Mouse (Mus musculus) forebrain, embryonic 16.5 days (tissue): ENCODE data around the gene Uap1. TPM values are rescaled to one million over a fixed set of nuclear protein-coding genes. Genes with fewer than 3 reads are reported as not detected.

Experiments used
- ATAC-seq: fragments of 200-750 bp; cut with Nextera tagmentation; 2 replicates; pipeline ENCODE4 v1.8.0; 2017; ENCODE audit warnings: mild to moderate bottlenecking, moderate library complexity
- H3K27ac ChIP-seq: fragments of 300-500 bp; sonication (generic); 2 replicates; pipeline ENCODE4 v1.5.1; 2014; ENCODE audit warnings: low read length, control low read depth
- H3K27me3 ChIP-seq: fragments of 300-500 bp; sonication (generic); replicated peaks from 2 replicates; pipeline ENCODE4 v1.6.1; 2014; ENCODE audit warnings: low read length; ENCODE audit not compliant: control insufficient read depth, insufficient read depth
- H3K36me3 ChIP-seq: fragments of 300-500 bp; sonication (generic); 2 replicates; pipeline ENCODE4 v1.6.1; 2014; ENCODE audit not compliant: control insufficient read depth, insufficient read depth
- H3K4me1 ChIP-seq: fragments of 300-500 bp; sonication (generic); replicated peaks from 2 replicates; pipeline ENCODE4 v1.6.1; 2014; ENCODE audit warnings: low read length; ENCODE audit not compliant: control insufficient read depth, insufficient read depth
- H3K4me2 ChIP-seq: fragments of 300-500 bp; sonication (generic); 2 replicates; pipeline ENCODE4 v1.6.1; 2014; ENCODE audit warnings: mild to moderate bottlenecking, low read length, control low read depth
- H3K4me3 ChIP-seq: fragments of 300-500 bp; sonication (generic); replicated peaks from 2 replicates; pipeline ENCODE4 v1.5.1; 2014; ENCODE audit warnings: mild to moderate bottlenecking, low read length, control low read depth
- H3K9ac ChIP-seq: fragments of 300-500 bp; sonication (generic); replicated peaks from 2 replicates; pipeline ENCODE4 v1.6.1; 2014; ENCODE audit warnings: low read depth, low read length, control low read depth
- H3K9me3 ChIP-seq: fragments of 300-500 bp; sonication (generic); 2 replicates; pipeline ENCODE4 v1.6.1; 2016; ENCODE audit warnings: low read length; ENCODE audit not compliant: control insufficient read depth
- WGBS: fragments of 180-500 bp; shearing (Covaris S2); extraction: QIAGEN DNeasy Blood & Tissue Kit; methylation state at CpG from one replicate; pipeline ENCODE4 v1.1.7; 2014; 5-methylcytosine and 5-hydroxymethylcytosine counted together
- polyA plus RNA-seq: library from polyadenylated mRNA; unstranded; fragments of >200 nt; fragmentation: Nextera tagmentation; extraction: Ambion mirVana; gene quantifications from 2 replicates; pipeline ENCODE4 v1.2.1, GENCODE M21; 2015

The Uap1 gene
- polyA plus RNA-seq, 1 experiment from 2014 or later: 56.6 TPM

DNA sequence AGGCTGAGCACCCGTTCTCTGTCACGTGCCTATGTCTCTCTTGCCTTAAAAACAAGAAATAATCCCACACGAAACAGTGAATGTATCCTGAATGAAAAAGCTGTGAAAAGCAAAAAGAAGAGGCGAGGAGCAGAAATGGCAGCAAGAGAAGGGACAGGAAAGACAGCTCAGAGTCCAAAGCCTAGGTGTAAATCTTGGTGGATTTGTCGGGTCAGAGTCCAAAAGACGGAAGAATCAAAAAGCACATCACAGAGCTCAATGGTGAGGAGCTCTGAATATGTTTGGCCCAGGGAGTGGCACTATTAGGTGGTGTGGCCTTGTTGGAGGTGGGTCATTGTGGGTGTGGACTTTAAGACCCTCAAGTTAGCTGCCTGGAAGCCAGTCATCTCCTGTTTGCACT is 31.6 kb upstream of the Uap1 start:
- Histone ChIP-seq H3K27me3 (no peaks in the 10 kb centered on the region), H3K9me3 (no peaks in the 10 kb centered on the region), H3K4me2 (no peak overlapping the region), H3K9ac (no peak overlapping the region), H3K36me3 (peaks cover 24% of the 10 kb centered on the region), H3K27ac (no peak overlapping the region), H3K4me3 (no peak overlapping the region), H3K4me1 (no peaks in the 10 kb centered on the region)
- WGBS: 95% methylated on average over 6 of the region's 6 CpGs
- no peak for ATAC-seq

DNA sequence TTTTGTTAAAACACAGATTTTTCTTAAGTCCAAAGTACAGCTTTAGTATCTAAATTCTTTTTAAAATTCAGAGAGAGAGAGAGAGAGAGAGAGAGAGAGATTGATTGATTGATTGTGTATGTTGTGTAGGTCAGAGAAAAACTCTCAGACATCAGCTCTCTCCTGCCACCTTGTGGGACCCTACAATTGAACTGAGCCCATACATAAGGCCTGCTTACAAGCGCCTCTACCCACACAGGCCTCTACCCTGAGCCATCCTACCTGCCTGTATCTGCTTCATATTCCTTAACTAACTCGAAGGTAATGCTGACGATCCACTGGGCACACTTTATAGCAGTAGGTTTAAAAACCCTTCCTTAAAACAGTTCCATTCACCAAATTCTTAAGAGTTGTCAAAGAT is 25.6 kb upstream of the Uap1 start:
- Histone ChIP-seq H3K9ac (no peak overlapping the region), H3K36me3 (peaks cover 29% of the 10 kb centered on the region), H3K4me3 (no peak overlapping the region), H3K27ac (no peak overlapping the region), H3K4me2 (no peak overlapping the region), H3K4me1 (no peaks in the 10 kb centered on the region), H3K27me3 (no peaks in the 10 kb centered on the region), H3K9me3 (no peaks in the 10 kb centered on the region)
- ATAC-seq: no peak
- 74% methylated on average over 3 of the region's 3 CpGs for WGBS

DNA sequence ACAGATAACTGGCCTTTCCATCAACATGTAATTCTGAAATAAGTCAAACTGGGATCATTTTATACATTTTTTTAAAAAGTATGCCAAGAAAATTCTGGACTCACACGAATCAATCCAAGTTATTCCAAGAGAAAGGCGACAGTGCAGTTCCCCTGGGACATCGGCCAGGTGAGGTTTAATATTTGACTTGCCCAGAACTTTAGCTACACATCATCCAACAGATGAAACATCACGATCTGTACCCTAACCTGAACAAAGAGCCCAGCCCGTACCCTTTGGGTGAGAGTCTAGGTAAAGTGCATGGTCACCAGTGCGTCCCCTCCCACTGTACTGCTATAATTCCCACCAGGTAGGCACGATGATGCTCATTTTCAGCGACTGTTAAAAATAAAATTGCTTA is 21.5 kb upstream of the Uap1 start:
- Histone ChIP-seq H3K27me3 (no peaks in the 10 kb centered on the region), H3K27ac (no peak overlapping the region), H3K9ac (no peak overlapping the region), H3K4me3 (no peak overlapping the region), H3K36me3 (peaks cover 35% of the 10 kb centered on the region), H3K9me3 (no peaks in the 10 kb centered on the region), H3K4me2 (no peak overlapping the region), H3K4me1 (no peaks in the 10 kb centered on the region)
- no peak for ATAC-seq
- WGBS: 96% methylated on average over 8 of the region's 8 CpGs

DNA sequence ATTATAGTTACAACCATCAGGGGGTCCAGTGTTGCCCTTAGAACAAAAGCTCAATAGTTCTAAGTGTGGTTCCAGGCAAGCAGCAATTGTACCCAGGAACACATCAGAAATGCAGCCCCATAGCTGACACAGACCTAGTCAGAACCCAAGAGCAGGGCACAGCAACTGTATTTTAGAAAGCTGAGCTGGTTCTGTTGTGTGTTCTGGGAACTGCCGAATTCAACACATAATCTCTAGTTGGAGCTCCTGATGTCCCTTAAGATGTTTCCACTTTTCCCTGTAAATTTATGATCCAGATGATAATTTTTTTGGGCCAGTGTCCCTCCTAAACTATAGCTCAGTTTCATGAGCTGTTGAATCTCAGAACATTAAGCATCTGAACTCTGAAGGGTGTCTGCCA is 17.2 kb upstream of the Uap1 start:
- Histone ChIP-seq H3K36me3 (peaks cover 13% of the 10 kb centered on the region; the same call in 1 of the 2 replicates), H3K27ac (no peak overlapping the region), H3K4me2 (no peak overlapping the region), H3K9me3 (no peaks in the 10 kb centered on the region), H3K9ac (no peak overlapping the region), H3K27me3 (no peaks in the 10 kb centered on the region), H3K4me1 (no peaks in the 10 kb centered on the region), H3K4me3 (no peak overlapping the region)
- ATAC-seq: no peak
- WGBS: 100% methylated on average over 1 of the region's 1 CpGs

DNA sequence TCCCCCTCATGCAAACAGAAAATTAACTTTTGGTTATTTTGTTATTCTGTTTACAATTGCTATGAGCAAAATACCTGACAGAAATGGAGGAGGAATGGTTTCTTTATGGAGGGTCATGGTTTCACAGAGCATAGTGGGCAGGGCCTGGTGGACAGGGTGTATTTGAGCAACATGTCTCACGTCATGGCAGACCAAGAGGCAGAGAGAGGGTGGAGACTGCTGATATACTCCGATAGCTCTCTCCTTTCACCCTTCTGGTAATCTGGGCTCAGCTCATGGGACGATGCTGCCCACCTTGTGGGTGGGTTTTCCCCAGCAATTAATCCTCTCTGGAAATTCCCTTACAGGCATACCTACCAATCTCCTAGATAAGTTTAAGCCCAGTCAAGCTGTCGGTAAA is 15.5 kb upstream of the Uap1 start:
- H3K4me3 ChIP-seq: no peak overlapping the region
- H3K36me3 ChIP-seq: peaks cover 8% of the 10 kb centered on the region; the same call in 1 of the 2 replicates
- no peak overlapping the region for H3K9ac ChIP-seq
- no peaks in the 10 kb centered on the region for H3K27me3 ChIP-seq
- no peaks in the 10 kb centered on the region for H3K4me1 ChIP-seq
- no peak overlapping the region for H3K27ac ChIP-seq
- no peak overlapping the region for H3K4me2 ChIP-seq
- no peak for ATAC-seq
- WGBS: 82% methylated on average over 4 of the region's 4 CpGs
- H3K9me3 ChIP-seq: no peaks in the 10 kb centered on the region

DNA sequence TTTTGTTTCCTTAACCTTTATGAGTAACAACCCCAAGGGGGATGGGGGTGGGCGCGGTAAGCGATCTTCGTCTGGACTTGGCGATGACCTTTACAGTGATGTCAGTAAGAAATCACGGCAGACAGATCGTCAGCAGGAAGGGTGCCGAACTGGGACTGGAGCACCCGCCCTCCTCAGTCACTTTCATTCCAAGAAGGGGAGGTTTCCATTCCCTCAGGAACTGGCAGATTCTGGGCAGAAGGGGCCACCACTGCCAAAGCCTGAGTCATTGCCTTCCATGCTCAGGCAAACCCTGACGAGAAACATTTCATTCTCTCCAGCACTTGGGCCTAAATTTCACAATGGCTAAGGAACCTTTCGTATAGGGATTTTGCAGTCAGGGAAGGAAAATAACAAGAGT is 13.8 kb upstream of the Uap1 start:
- Histone ChIP-seq H3K9ac (no peak overlapping the region), H3K4me1 (no peaks in the 10 kb centered on the region), H3K9me3 (no peaks in the 10 kb centered on the region), H3K4me3 (no peak overlapping the region), H3K36me3 (peaks cover 6% of the 10 kb centered on the region; the same call in 1 of the 2 replicates), H3K27me3 (no peaks in the 10 kb centered on the region), H3K4me2 (no peak overlapping the region), H3K27ac (no peak overlapping the region)
- WGBS: 76% methylated on average over 11 of the region's 11 CpGs
- no peak for ATAC-seq

DNA sequence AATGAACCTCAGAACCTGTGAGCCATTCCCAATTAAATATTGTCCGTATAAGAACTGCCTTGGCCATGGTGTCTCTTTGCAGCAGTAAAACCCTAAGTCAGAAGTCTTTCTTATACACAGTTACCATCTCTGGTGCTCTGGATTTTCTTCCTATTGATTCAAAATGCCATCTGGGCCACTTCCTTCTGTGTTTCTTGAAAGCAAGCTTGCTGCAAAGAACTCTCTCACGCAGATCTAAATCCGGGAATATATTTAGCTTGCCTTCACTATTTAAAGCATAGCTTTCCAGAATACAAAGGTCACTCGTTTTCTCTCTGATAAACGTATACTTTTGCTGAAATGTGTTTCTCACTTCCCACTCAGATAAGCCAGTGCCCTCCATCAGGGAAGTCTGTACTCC is 11.8 kb upstream of the Uap1 start:
- ATAC-seq: no peak

DNA sequence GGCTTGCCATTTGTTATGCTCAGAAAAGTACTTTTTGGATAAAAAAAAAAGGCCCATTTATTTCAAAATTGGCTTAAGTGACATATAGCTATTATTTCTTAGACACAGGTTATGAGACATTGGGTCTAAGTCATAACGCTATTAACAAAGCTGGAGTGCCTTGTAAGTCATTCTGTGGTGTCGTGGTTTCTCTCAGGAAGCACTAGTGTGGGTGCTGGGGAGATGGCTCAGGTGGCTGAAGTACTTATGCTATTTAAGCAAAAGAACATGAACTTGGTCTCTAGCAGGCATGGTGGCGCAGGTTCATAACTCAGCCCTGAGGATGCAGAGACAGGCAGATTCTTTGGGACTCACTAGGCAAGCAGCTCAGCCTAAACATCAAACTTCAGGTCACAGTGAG is 10.4 kb upstream of the Uap1 start:
- H3K4me3 ChIP-seq: no peak overlapping the region
- H3K9ac ChIP-seq: no peak overlapping the region
- no peaks in the 10 kb centered on the region for H3K27me3 ChIP-seq
- H3K27ac ChIP-seq: no peak overlapping the region
- no peak overlapping the region for H3K4me2 ChIP-seq
- no peak for ATAC-seq
- no peaks in the 10 kb centered on the region for H3K9me3 ChIP-seq
- no peaks in the 10 kb centered on the region for H3K36me3 ChIP-seq
- no peaks in the 10 kb centered on the region for H3K4me1 ChIP-seq
- WGBS: 93% methylated on average over 3 of the region's 3 CpGs

More for the DNA sequence above, 11.8 kb upstream of the Uap1 start:
- Histone ChIP-seq H3K4me3 (no peak overlapping the region), H3K27ac (no peak overlapping the region), H3K4me2 (no peak overlapping the region), H3K36me3 (no peaks in the 10 kb centered on the region), H3K4me1 (no peaks in the 10 kb centered on the region), H3K9me3 (no peaks in the 10 kb centered on the region), H3K27me3 (no peaks in the 10 kb centered on the region), H3K9ac (no peak overlapping the region)
- WGBS: 84% methylated on average over 5 of the region's 5 CpGs

DNA sequence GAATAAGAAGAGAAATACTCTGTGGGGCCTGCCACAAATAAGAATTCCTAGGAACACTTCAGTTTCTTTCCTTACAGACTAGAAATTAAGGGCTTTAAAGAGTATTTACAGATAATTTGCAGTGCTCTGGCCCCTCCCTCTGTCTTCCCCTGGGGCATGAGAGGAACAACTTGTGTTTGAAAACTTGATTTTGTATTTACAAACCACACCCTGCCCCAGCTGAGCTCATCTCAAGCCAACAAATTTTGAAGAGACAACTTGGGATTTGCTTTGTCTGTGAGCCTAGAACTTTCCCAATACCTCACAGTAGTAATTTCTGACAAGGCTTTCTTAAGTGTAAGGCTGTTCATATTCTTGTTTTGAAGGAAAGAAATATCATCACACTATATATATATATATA is 7.9 kb upstream of the Uap1 start:
- no peak overlapping the region for H3K4me3 ChIP-seq
- no peaks in the 10 kb centered on the region for H3K27me3 ChIP-seq
- H3K9me3 ChIP-seq: no peaks in the 10 kb centered on the region
- ATAC-seq: no peak
- H3K36me3 ChIP-seq: no peaks in the 10 kb centered on the region
- H3K4me2 ChIP-seq: no peak overlapping the region
- no peak overlapping the region for H3K27ac ChIP-seq
- H3K4me1 ChIP-seq: no peaks in the 10 kb centered on the region
- no peak overlapping the region for H3K9ac ChIP-seq

DNA sequence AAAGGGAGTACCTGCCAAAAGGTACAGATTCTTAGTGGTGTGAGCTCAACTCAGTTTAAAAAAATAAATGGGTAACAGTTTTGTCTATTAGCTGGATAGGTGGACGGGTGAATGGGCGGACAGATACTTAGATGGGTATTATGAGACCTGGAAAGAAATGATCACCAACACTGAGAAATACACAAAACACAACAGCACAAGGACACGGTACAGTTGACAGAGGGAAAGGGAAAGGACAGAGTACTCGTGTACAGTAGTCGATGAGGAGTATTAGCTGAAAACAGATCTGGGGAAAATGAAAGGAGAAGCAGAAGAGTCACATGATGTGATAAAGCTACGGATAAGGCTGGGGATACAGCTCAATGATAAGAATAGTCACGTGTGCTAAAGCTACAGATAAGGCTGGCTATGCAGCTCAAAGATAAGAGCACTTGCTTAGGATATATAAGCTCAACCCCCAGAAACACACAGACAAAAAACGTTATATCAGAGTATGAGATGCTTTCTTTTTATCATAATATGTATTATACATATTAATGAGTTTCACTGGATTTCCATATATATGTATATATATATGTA is 2.0 kb upstream of the Uap1 start:
- Histone ChIP-seq H3K27me3 (no peaks in the 10 kb centered on the region), H3K4me3 (no peak overlapping the region), H3K9ac (no peak overlapping the region), H3K4me1 (peaks cover 11% of the 10 kb centered on the region), H3K9me3 (no peaks in the 10 kb centered on the region), H3K36me3 (no peaks in the 10 kb centered on the region), H3K4me2 (no peak overlapping the region), H3K27ac (no peak overlapping the region)
- WGBS: 89% methylated on average over 8 of the region's 8 CpGs
- ATAC-seq: no peak
